Mouse (Mus musculus) small intestine, adult 2 months (tissue): Measurements from ENCODE around the gene Acadvl. TPM values are rescaled to one million over a fixed set of nuclear protein-coding genes. Genes with fewer than 3 reads are reported as not detected.

Experiments used
- H3K27ac ChIP-seq: fragments of 200-500 bp; 2 replicates; pipeline ENCODE4 v1.5.1; 2012; ENCODE audit warnings: low read depth, low read length, control low read depth, inconsistent platforms; ENCODE audit not compliant: insufficient read depth
- H3K27me3 ChIP-seq: fragments of 200-500 bp; 2 replicates; pipeline ENCODE4 v1.6.1; 2012; ENCODE audit warnings: mild to moderate bottlenecking, moderate library complexity, low read length, inconsistent platforms; ENCODE audit not compliant: control insufficient read depth, insufficient read depth
- H3K36me3 ChIP-seq: fragments of 200-500 bp; 2 replicates; pipeline ENCODE4 v1.6.1; 2012; ENCODE audit warnings: mild to moderate bottlenecking, low read length, control low read depth, inconsistent platforms; ENCODE audit not compliant: control insufficient read depth, insufficient read depth
- H3K4me1 ChIP-seq: fragments of 200-500 bp; 2 replicates; pipeline ENCODE4 v1.6.1; 2012; ENCODE audit warnings: low read length, inconsistent platforms, mixed read lengths; ENCODE audit not compliant: control insufficient read depth, insufficient read depth, insufficient read length
- H3K4me3 ChIP-seq: fragments of 200-500 bp; 2 replicates; pipeline ENCODE4 v1.5.1; 2012; ENCODE audit warnings: low read depth, mild to moderate bottlenecking, control low read depth, inconsistent platforms, low read length, moderate library complexity
- CTCF ChIP-seq: fragments of 200-500 bp; IDR thresholded peaks from 2 replicates; pipeline ENCODE4 v1.5.1; 2012; ENCODE audit warnings: low read depth, mild to moderate bottlenecking, control low read depth, inconsistent platforms, low read length, moderate library complexity, mixed read lengths; ENCODE audit not compliant: insufficient replicate concordance, insufficient read length; ENCODE audit errors: extremely low read depth
- POLR2A ChIP-seq: fragments of 200-500 bp; IDR thresholded peaks from 2 replicates; pipeline ENCODE4 v1.6.1; 2012; ENCODE audit warnings: low read depth, mild to moderate bottlenecking, control low read depth, inconsistent platforms, low read length, moderate library complexity
- WGBS: fragments of 180-500 bp; shearing (Covaris S2); methylation state at CpG from one replicate; pipeline ENCODE4 v1.1.7; 2018; 5-methylcytosine and 5-hydroxymethylcytosine counted together
- polyA plus RNA-seq: library from polyadenylated mRNA; depleted of rRNA; stranded (reverse); fragments of >200 nt; gene quantifications from 2 replicates; pipeline ENCODE4 v1.2.3, GENCODE M21; 2012; rRNA removed

Acadvl gene
- 65.6 and 109 TPM in 2 replicates for polyA plus RNA-seq

- peak within 1 kb of the TSS; percentile 81 for H3K4me3 ChIP-seq
- H3K36me3 ChIP-seq = peaks cover 29% of the 10 kb centered on the region
- no peaks in the 10 kb centered on the region for H3K27me3 ChIP-seq
- WGBS = under 1% methylated on average over 35 of the region's 35 CpGs
- peaks cover 2% of the 10 kb centered on the region; the same call in 1 of the 2 replicates for H3K4me1 ChIP-seq
- no peak for TF ChIP-seq CTCF
- peak; percentile 42; the same call in 1 of the 2 replicates for TF ChIP-seq POLR2A
- peak within 1 kb of the TSS; percentile 32 for H3K27ac ChIP-seq
Measured at GRCm38 (mm10) chr11:70014880-70015558, at the start of gene Acadvl. Gene Acadvl (minus strand): TSS chr11:70015411.

GRCm38 (mm10) chr11:70063053-70063452, 47.8 kb upstream of the Acadvl start:
- H3K4me1 ChIP-seq = peaks cover 2% of the 10 kb centered on the region
- H3K4me3 ChIP-seq = no peak overlapping the region
- WGBS = 68% methylated on average over 3 of the region's 3 CpGs
- no peaks in the 10 kb centered on the region for H3K36me3 ChIP-seq
- H3K27me3 ChIP-seq = no peaks in the 10 kb centered on the region
- TF ChIP-seq CTCF (peak; percentile 29; the same call in 1 of the 2 replicates), POLR2A (no peak)
- no peak overlapping the region for H3K27ac ChIP-seq

GRCm38 (mm10) chr11:70059930-70060329, 44.7 kb upstream of the Acadvl start:
- H3K27me3 ChIP-seq = no peaks in the 10 kb centered on the region
- no peak overlapping the region for H3K4me3 ChIP-seq
- 20% methylated on average over 6 of the region's 6 CpGs for WGBS
- peaks cover 2% of the 10 kb centered on the region for H3K4me1 ChIP-seq
- no peak overlapping the region for H3K27ac ChIP-seq
- TF ChIP-seq CTCF = no peak
- no peak for TF ChIP-seq POLR2A
- no peaks in the 10 kb centered on the region for H3K36me3 ChIP-seq

GRCm38 (mm10) chr11:70057805-70058204, 42.6 kb upstream of the Acadvl start:
- 83% methylated on average over 9 of the region's 9 CpGs for WGBS
- H3K27ac ChIP-seq = no peak overlapping the region
- no peaks in the 10 kb centered on the region for H3K27me3 ChIP-seq
- no peak overlapping the region for H3K4me3 ChIP-seq
- no peaks in the 10 kb centered on the region for H3K36me3 ChIP-seq
- no peak for TF ChIP-seq CTCF
- TF ChIP-seq POLR2A = no peak
- peaks cover 2% of the 10 kb centered on the region for H3K4me1 ChIP-seq

- no peaks in the 10 kb centered on the region for H3K36me3 ChIP-seq
- H3K4me3 ChIP-seq = no peak overlapping the region
- peaks cover 2% of the 10 kb centered on the region; the same call in 1 of the 2 replicates for H3K4me1 ChIP-seq
- 23% methylated on average over 18 of the region's 18 CpGs for WGBS
- H3K27ac ChIP-seq = no peak overlapping the region
- no peaks in the 10 kb centered on the region for H3K27me3 ChIP-seq
- TF ChIP-seq POLR2A (no peak), CTCF (peak; percentile 88; the same call in 1 of the 2 replicates)
Measured at GRCm38 (mm10) chr11:70055618-70056214, 40.5 kb upstream of the Acadvl start.

GRCm38 (mm10) chr11:70053898-70054570, 38.8 kb upstream of the Acadvl start, which contains the start of gene Asgr1:
Gene Asgr1 (plus strand): TSS chr11:70054085.
- H3K4me1 ChIP-seq = no peaks in the 10 kb centered on the region
- H3K36me3 ChIP-seq = no peaks in the 10 kb centered on the region
- no peak within 1 kb of the TSS for H3K4me3 ChIP-seq
- H3K27me3 ChIP-seq = no peaks in the 10 kb centered on the region
- 72% methylated on average over 10 of the region's 10 CpGs for WGBS
- no peak for TF ChIP-seq POLR2A
- TF ChIP-seq CTCF = no peak
- no peak within 1 kb of the TSS for H3K27ac ChIP-seq

GRCm38 (mm10) chr11:70053156-70053555, 37.9 kb upstream of the Acadvl start:
- Histone ChIP-seq H3K27me3 (no peaks in the 10 kb centered on the region), H3K4me3 (no peak overlapping the region), H3K4me1 (no peaks in the 10 kb centered on the region), H3K27ac (no peak overlapping the region), H3K36me3 (no peaks in the 10 kb centered on the region)
- TF ChIP-seq POLR2A = no peak
- TF ChIP-seq CTCF = no peak
- 69% methylated on average over 7 of the region's 7 CpGs for WGBS
